Mouse (Mus musculus) midbrain, embryonic 11.5 days (tissue): ENCODE measurements around the gene Dnajc12. TPM values are rescaled to one million over a fixed set of nuclear protein-coding genes. Genes with fewer than 3 reads are reported as not detected.
A peak's percentile ranks its signal among the peaks of the same experiment; 100 is the strongest.

Experiments
- ATAC-seq: fragments of 200-750 bp; cut with Nextera tagmentation; 2 replicates; pipeline ENCODE4 v1.8.0; 2017; ENCODE audit warnings: moderate TSS enrichment, moderate library complexity; ENCODE audit not compliant: low FRiP score
- DNase-seq: peaks from one replicate; pipeline ENCODE4 v3.0.0; 2015; ENCODE audit warnings: low spot score; ENCODE audit errors: missing footprints
- H3K27ac ChIP-seq: fragments of 300-500 bp; sonication (generic); 2 replicates; pipeline ENCODE4 v1.5.1; 2014; ENCODE audit warnings: low read depth, low read length
- H3K27me3 ChIP-seq: fragments of 300-500 bp; sonication (generic); 2 replicates; pipeline ENCODE4 v1.6.1; 2014; ENCODE audit warnings: mild to moderate bottlenecking, low read length, moderate library complexity, mixed read lengths; ENCODE audit not compliant: control insufficient read depth, insufficient read depth
- H3K36me3 ChIP-seq: fragments of 300-500 bp; sonication (generic); 2 replicates; pipeline ENCODE4 v1.6.1; 2014; ENCODE audit warnings: mild to moderate bottlenecking, low read length, moderate library complexity, mixed read lengths; ENCODE audit not compliant: control insufficient read depth, insufficient read depth
- H3K4me1 ChIP-seq: fragments of 300-500 bp; sonication (generic); 2 replicates; pipeline ENCODE4 v1.6.1; 2014; ENCODE audit warnings: low read length; ENCODE audit not compliant: control insufficient read depth, insufficient read depth
- H3K4me2 ChIP-seq: fragments of 300-500 bp; sonication (generic); 2 replicates; pipeline ENCODE4 v1.6.1; 2014; ENCODE audit warnings: mild to moderate bottlenecking, moderate library complexity
- H3K4me3 ChIP-seq: fragments of 300-500 bp; sonication (generic); 2 replicates; pipeline ENCODE4 v1.5.1; 2014; ENCODE audit warnings: low read depth, low read length
- H3K9ac ChIP-seq: fragments of 300-500 bp; sonication (generic); 2 replicates; pipeline ENCODE4 v1.6.1; 2014; ENCODE audit warnings: low read length
- H3K9me3 ChIP-seq: fragments of 300-500 bp; sonication (generic); 2 replicates; pipeline ENCODE4 v1.6.1; 2016; ENCODE audit warnings: low read length; ENCODE audit not compliant: control insufficient read depth
- WGBS: fragments of 180-500 bp; shearing (Covaris S2); extraction: QIAGEN DNeasy Blood & Tissue Kit; methylation state at CpG from one replicate; pipeline ENCODE4 v1.1.7; 2014; 5-methylcytosine and 5-hydroxymethylcytosine counted together
- polyA plus RNA-seq: library from polyadenylated mRNA; unstranded; fragments of >200 nt; fragmentation: Nextera tagmentation; extraction: Ambion mirVana; gene quantifications from 2 replicates; pipeline ENCODE4 v1.2.1, GENCODE M21; 2014

Gene Dnajc12
- polyA plus RNA-seq, 1 experiment from 2014 or later, result 18.6 TPM

DNA sequence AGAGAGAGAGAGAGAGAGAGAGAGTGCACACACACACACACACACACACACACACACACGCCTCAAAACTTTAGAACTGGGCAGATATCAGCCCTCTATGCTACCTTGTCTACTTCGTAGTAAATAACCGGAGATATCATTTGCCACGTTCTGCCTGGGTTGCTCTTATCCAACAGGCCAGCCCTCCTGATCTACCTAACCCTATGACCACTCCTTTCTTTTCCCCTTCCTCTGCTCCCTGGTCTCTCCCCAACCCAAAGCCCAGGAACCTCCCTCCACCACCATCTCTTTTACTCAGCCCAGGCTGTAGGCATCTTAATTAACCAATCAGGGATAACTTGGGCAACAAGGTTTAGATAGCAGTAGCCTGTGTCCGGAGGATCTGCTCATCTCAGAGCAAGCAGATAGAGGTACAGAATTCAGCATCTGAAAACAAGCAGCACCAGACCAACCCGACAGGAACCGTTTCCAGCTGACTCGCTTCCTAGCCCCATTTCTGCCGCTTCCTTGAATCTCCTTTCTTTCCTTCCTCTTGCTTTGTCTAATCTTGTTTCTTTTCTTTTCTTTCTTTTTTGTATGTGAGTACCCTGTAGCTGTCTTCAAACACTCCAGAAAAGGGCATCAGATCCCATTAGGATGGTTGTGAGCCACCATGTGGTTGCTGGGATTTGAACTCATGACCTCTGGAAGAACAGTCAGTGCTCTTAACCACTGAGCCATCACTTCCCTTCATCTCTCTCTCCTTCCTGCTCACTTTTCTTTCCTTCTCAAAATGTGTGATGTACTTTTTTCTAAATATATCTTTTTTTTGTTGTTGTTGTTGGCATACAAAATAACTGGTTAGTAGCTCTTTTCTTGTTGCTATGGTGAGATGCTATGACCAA is 41.6 kb downstream of the Dnajc12 start:
- no peaks in the 10 kb centered on the region for H3K4me1 ChIP-seq
- WGBS, result 88% methylated on average over 9 of the region's 9 CpGs
- H3K27me3 ChIP-seq, result no peaks in the 10 kb centered on the region
- DNase-seq (no peak), ATAC-seq (no peak)
- no peak overlapping the region for H3K4me2 ChIP-seq
- no peaks in the 10 kb centered on the region for H3K9me3 ChIP-seq
- no peak overlapping the region for H3K9ac ChIP-seq
- H3K36me3 ChIP-seq, result no peaks in the 10 kb centered on the region
- H3K4me3 ChIP-seq, result no peak overlapping the region
- H3K27ac ChIP-seq, result no peak overlapping the region

DNA sequence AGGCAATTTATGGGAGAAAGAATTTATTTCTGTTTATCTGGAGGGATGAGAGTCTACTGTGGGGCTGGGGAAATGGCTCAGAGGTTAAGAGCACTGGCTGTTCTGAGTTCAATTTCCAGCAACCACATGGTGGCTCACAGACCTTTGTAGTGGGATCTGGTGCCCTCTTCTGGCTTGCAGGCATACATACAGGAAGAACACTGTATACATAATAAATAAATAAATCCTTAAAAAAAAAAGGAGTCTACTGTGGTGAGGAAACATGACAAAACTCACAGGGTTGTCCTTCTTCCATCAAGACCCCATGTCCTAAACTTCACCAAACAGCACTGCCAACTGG is 42.2 kb downstream of the Dnajc12 start:
- Histone ChIP-seq H3K4me3 (no peak overlapping the region), H3K4me1 (no peaks in the 10 kb centered on the region), H3K27me3 (no peaks in the 10 kb centered on the region), H3K9me3 (no peaks in the 10 kb centered on the region), H3K27ac (no peak overlapping the region), H3K4me2 (no peak overlapping the region), H3K9ac (no peak overlapping the region), H3K36me3 (no peaks in the 10 kb centered on the region)
- ATAC-seq (no peak), DNase-seq (no peak)

- H3K9me3 ChIP-seq, result no peaks in the 10 kb centered on the region
- H3K9ac ChIP-seq, result no peak overlapping the region
- no peaks in the 10 kb centered on the region for H3K27me3 ChIP-seq
- H3K4me1 ChIP-seq, result no peaks in the 10 kb centered on the region
- H3K4me3 ChIP-seq, result no peak overlapping the region
- no peak overlapping the region for H3K4me2 ChIP-seq
- WGBS, result 81% methylated on average over 8 of the region's 8 CpGs
- H3K36me3 ChIP-seq, result no peaks in the 10 kb centered on the region
- no peak overlapping the region for H3K27ac ChIP-seq
- no peak for ATAC-seq
- peak; percentile 33 for DNase-seq
These were observed 44.9 kb downstream of the Dnajc12 start for GRCm38 (mm10) chr10:63427146-63427545.

DNA sequence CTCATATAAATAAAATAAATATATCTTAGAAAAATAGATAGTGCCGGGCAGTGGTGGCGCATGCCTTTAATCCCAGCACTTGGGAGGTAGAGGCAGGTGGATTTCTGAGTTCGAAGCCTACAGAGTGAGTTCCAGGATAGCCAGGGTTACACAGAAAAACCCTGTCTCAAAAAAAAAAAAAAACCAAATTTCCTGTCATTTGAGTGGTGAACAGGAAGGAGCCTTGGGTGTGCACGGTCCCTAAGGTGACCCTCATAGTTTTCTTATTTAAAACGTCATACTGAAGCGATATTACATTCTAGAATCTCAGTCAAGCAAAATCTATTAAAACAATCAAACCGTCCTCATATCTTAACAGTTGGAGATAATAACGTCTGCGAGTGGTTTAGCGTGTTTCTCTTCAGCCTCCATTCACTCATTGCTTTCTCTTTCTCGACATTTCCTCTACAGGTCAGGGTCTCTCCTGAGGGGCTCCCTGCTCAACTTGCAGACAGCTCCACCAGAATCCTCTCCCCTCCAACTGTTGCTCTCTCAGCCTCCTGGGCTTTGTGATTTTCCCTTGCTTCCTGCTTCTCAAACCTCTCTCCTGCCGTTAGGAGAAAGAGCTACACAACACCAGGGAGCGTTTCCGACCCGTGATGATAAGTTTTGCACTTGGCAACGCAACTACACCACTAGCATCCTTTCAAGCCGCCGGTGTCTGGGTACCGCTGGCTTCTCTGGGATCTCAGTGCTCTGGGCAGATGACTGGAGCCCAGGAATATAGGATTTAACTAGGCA is 46.2 kb downstream of the Dnajc12 start:
- DNase-seq (peak; percentile 81), ATAC-seq (no peak)
- Histone ChIP-seq H3K27me3 (no peaks in the 10 kb centered on the region), H3K4me3 (peak overlapping the region; percentile 64), H3K4me2 (peak overlapping the region; percentile 71), H3K9me3 (no peaks in the 10 kb centered on the region), H3K27ac (no peak overlapping the region), H3K36me3 (no peaks in the 10 kb centered on the region), H3K9ac (peak overlapping the region; percentile 64), H3K4me1 (no peaks in the 10 kb centered on the region)
- WGBS, result 30% methylated on average over 19 of the region's 19 CpGs

DNA sequence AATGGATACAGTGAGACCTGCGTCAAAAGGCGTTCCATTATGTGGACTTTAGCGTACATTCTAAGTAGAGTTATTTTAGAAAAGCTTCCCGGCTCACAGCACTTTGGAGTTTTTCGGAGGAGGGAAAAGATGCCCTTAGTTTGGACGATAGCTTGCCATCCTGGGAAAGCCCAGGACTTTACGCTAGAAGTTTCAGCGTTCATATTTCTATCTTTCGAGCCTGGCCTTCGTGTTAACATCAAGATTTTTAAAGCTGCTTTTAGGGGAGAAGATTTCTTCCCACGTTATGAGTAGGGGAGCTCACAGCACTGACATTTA is 46.7 kb downstream of the Dnajc12 start:
- DNase-seq, result no peak
- Histone ChIP-seq H3K9ac (peak overlapping the region; percentile 64), H3K4me1 (no peaks in the 10 kb centered on the region), H3K4me3 (peak overlapping the region; percentile 64), H3K9me3 (no peaks in the 10 kb centered on the region), H3K4me2 (peak overlapping the region; percentile 71), H3K27me3 (no peaks in the 10 kb centered on the region), H3K27ac (no peak overlapping the region), H3K36me3 (no peaks in the 10 kb centered on the region)
- no peak for ATAC-seq
- WGBS, result 3% methylated on average over 11 of the region's 11 CpGs

DNA sequence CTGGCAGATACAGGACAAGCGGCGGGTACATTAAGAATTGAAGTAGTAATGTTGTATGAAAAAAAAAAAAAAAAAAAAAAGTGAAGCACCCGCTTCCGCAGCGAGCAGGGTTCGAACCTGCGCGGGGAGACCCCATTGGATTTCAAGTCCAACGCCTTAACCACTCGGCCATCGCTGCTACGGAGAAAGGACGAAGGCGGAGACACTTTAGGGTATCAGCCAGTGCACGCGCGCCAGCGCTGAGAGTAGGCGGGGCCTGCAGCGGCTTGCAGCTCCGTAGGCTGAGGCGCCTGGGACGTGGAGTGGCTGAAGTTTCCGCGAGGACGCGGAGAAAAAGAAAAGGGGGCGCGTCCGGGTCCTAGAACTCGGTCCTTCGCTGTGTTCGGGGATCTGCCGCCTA is 47.1 kb downstream of the Dnajc12 start:
- 1% methylated on average over 32 of the region's 34 CpGs for WGBS
- Histone ChIP-seq H3K27me3 (no peaks in the 10 kb centered on the region), H3K4me2 (peak overlapping the region; percentile 71), H3K4me1 (no peaks in the 10 kb centered on the region), H3K9me3 (no peaks in the 10 kb centered on the region), H3K27ac (no peak overlapping the region), H3K36me3 (no peaks in the 10 kb centered on the region), H3K4me3 (peak overlapping the region; percentile 64), H3K9ac (peak overlapping the region; percentile 64)
- ATAC-seq, result peak; percentile 92
- DNase-seq, result peak; percentile 100

- under 1% methylated on average over 55 of the region's 55 CpGs for WGBS
- no peak within 1 kb of the TSS for H3K27ac ChIP-seq
- no peaks in the 10 kb centered on the region for H3K27me3 ChIP-seq
- H3K9me3 ChIP-seq, result no peaks in the 10 kb centered on the region
- no peaks in the 10 kb centered on the region for H3K4me1 ChIP-seq
- H3K4me2 ChIP-seq, result peak within 1 kb of the TSS; percentile 71
- peak; percentile 96 for ATAC-seq
- peak; percentile 99 for DNase-seq
- peak within 1 kb of the TSS; percentile 64 for H3K4me3 ChIP-seq
- H3K36me3 ChIP-seq, result no peaks in the 10 kb centered on the region
- peak within 1 kb of the TSS; percentile 64 for H3K9ac ChIP-seq
These were observed 47.6 kb downstream of the Dnajc12 start, which contains the start of gene Ctnna3 for GRCm38 (mm10) chr10:63429785-63430305. TSS of gene Ctnna3 (plus strand) at chr10:63430098.

- no peak for ATAC-seq
- no peak overlapping the region for H3K27ac ChIP-seq
- no peak overlapping the region for H3K4me3 ChIP-seq
- WGBS, result 91% methylated on average over 7 of the region's 7 CpGs
- no peak overlapping the region for H3K4me2 ChIP-seq
- DNase-seq, result no peak
- H3K27me3 ChIP-seq, result no peaks in the 10 kb centered on the region
- no peaks in the 10 kb centered on the region for H3K9me3 ChIP-seq
- no peaks in the 10 kb centered on the region for H3K36me3 ChIP-seq
- no peaks in the 10 kb centered on the region for H3K4me1 ChIP-seq
- H3K9ac ChIP-seq, result no peak overlapping the region
These were observed 49.0 kb downstream of the Dnajc12 start for GRCm38 (mm10) chr10:63431221-63431736.

DNA sequence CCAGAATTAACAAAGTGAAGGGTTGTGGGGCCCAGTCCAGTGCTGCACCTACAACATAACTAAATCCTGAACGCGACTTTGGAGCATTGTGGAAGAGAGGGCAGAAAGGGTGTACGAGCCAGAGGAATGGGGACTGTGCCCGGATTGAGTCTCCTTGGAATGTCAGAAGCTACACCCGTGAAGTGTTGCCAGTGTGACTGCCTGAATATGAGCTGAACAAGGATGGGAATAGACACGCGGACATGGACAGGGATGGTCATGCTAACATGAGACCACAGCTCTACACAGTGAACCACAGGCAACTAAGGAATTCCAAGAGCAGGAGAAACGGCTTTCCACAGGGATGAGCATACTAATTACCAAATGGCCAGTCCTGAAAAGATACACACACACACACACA is 49.9 kb downstream of the Dnajc12 start:
- no peak overlapping the region for H3K4me2 ChIP-seq
- H3K36me3 ChIP-seq, result no peaks in the 10 kb centered on the region
- H3K9me3 ChIP-seq, result no peaks in the 10 kb centered on the region
- H3K4me1 ChIP-seq, result no peaks in the 10 kb centered on the region
- 91% methylated on average over 8 of the region's 8 CpGs for WGBS
- H3K27me3 ChIP-seq, result no peaks in the 10 kb centered on the region
- ATAC-seq (no peak), DNase-seq (no peak)
- H3K27ac ChIP-seq, result no peak overlapping the region
- H3K4me3 ChIP-seq, result no peak overlapping the region
- H3K9ac ChIP-seq, result no peak overlapping the region
